Mouse (Mus musculus) lung, postnatal 0 days (tissue): ENCODE measurements around the gene Rabl2.

Experiments
- CTCF ChIP-seq: IDR thresholded peaks from 2 replicates; pipeline ENCODE4 v1.5.1; 2016; ENCODE audit warnings: antibody characterized with exemption, mild to moderate bottlenecking
- EP300 ChIP-seq: IDR thresholded peaks from 2 replicates; pipeline ENCODE4 v1.6.1; 2016; ENCODE audit warnings: antibody characterized with exemption, mild to moderate bottlenecking, control low read depth

- TF ChIP-seq CTCF (no peak), EP300 (no peak)
Observed at GRCm38 (mm10) chr15:89592548-89592947, 825 bp upstream of the Rabl2 start.
